ENCODE assay signal across 7 mouse cellular contexts in genomic region chr9:26999461-27000395, GRCm38 (mm10). TPM values are rescaled to one million over a fixed set of nuclear protein-coding genes. Genes with fewer than 3 reads are reported as not detected.
A peak's percentile ranks its signal among the peaks of the same experiment; 100 is the strongest.
DNase-seq lines count a peak whose midpoint lies in the region; ATAC-seq and TF ChIP-seq lines count a peak whose summit lies in the region.

Gene Acad8 (minus strand): TSS chr9:26999566.
Gene Thyn1 (plus strand): TSS chr9:26999710.

- H3K4me3 ChIP-seq in embryonic facial prominence, embryonic 10.5 days, result peak within 1 kb of the TSS; percentile 80
- peak within 1 kb of the TSS; percentile 65 for H3K4me3 ChIP-seq in intestine, postnatal 0 days (ENCODE audit: low read depth, low read length)
- H3K4me3 ChIP-seq in midbrain, embryonic 12.5 days, result peak within 1 kb of the TSS; percentile 68
- H3K4me3 ChIP-seq in small intestine, adult 2 months (ENCODE audit: low read depth, low read length), result peak within 1 kb of the TSS; percentile 92

- peak within 1 kb of the TSS; percentile 70 for H3K4me2 ChIP-seq in intestine, postnatal 0 days (replicated peaks; ENCODE audit: low read depth)
- H3K4me2 ChIP-seq in midbrain, embryonic 12.5 days (replicated peaks), result peak within 1 kb of the TSS; percentile 78

- H3K27ac ChIP-seq in embryonic facial prominence, embryonic 10.5 days (replicated peaks), result peak within 1 kb of the TSS; percentile 91
- peak within 1 kb of the TSS; percentile 3; the same call in 1 of the 2 replicates for H3K27ac ChIP-seq in intestine, postnatal 0 days (ENCODE audit: low read depth, low read length)
- H3K27ac ChIP-seq in midbrain, embryonic 12.5 days (replicated peaks), result 0 out of 2 replicates have a peak within 1 kb of the TSS, but pooled peaks have one; percentile 15
- peak within 1 kb of the TSS; percentile 14; the same call in 1 of the 2 replicates for H3K27ac ChIP-seq in small intestine, adult 2 months (ENCODE audit: insufficient read depth, low read depth, low read length)

- peaks cover 34% of the 10 kb centered on the region for H3K36me3 ChIP-seq in embryonic facial prominence, embryonic 10.5 days (replicated peaks)
- peaks cover 13% of the 10 kb centered on the region for H3K36me3 ChIP-seq in intestine, postnatal 0 days (ENCODE audit: control insufficient read depth, insufficient read depth)
- peaks cover 19% of the 10 kb centered on the region for H3K36me3 ChIP-seq in midbrain, embryonic 12.5 days
- peaks cover 8% of the 10 kb centered on the region for H3K36me3 ChIP-seq in small intestine, adult 2 months (ENCODE audit: control insufficient read depth, insufficient read depth, low read length)

- no peaks in the 10 kb centered on the region for H3K9me3 ChIP-seq in embryonic facial prominence, embryonic 10.5 days
- no peaks in the 10 kb centered on the region for H3K9me3 ChIP-seq in intestine, postnatal 0 days (ENCODE audit: control insufficient read depth)
- H3K9me3 ChIP-seq in midbrain, embryonic 12.5 days, result no peaks in the 10 kb centered on the region

- peak; percentile 42; the same call in 1 of the 2 replicates for TF ChIP-seq POLR2A in small intestine, adult 2 months (IDR thresholded peaks at IDR 0.05; ENCODE audit: low read depth, low read length)

- H3K4me1 ChIP-seq in embryonic facial prominence, embryonic 10.5 days, result peaks cover 20% of the 10 kb centered on the region
- no peaks in the 10 kb centered on the region for H3K4me1 ChIP-seq in intestine, postnatal 0 days (replicated peaks; ENCODE audit: control insufficient read depth, insufficient read depth, low read length)
- peaks cover 20% of the 10 kb centered on the region for H3K4me1 ChIP-seq in midbrain, embryonic 12.5 days
- H3K4me1 ChIP-seq in small intestine, adult 2 months (ENCODE audit: control insufficient read depth, insufficient read depth, insufficient read length, low read length), result peaks cover 3% of the 10 kb centered on the region; the same call in 1 of the 2 replicates

- WGBS in embryonic facial prominence, embryonic 10.5 days, result 1% methylated on average over 35 of the region's 35 CpGs
- WGBS in intestine, postnatal 0 days, result under 1% methylated on average over 35 of the region's 35 CpGs
- 1% methylated on average over 34 of the region's 35 CpGs for WGBS in midbrain, embryonic 12.5 days
- WGBS in small intestine, adult 2 months, result under 1% methylated on average over 35 of the region's 35 CpGs

- TF ChIP-seq CTCF in intestine, postnatal 0 days (IDR thresholded peaks at IDR 0.05; ENCODE audit: low read depth), result no peak
- TF ChIP-seq CTCF in small intestine, adult 2 months (IDR thresholded peaks at IDR 0.05; ENCODE audit: extremely low read depth, insufficient read length, insufficient replicate concordance, low read depth, low read length), result no peak

- peak within 1 kb of the TSS; percentile 61 for H3K9ac ChIP-seq in intestine, postnatal 0 days (ENCODE audit: low read depth, low read length)
- peak within 1 kb of the TSS; percentile 69 for H3K9ac ChIP-seq in midbrain, embryonic 12.5 days (replicated peaks)

- peak; percentile 99 for ATAC-seq in intestine, postnatal 0 days
- ATAC-seq in midbrain, embryonic 12.5 days (ENCODE audit: low FRiP score, low read depth), result peak; percentile 100

- DNase-seq in adrenal gland, postnatal 10 days, result peak; percentile 97
- DNase-seq in embryonic facial prominence, embryonic 10.5 days (ENCODE audit: low spot score), result peak; percentile 97
- no peak for DNase-seq in gonadal fat pad, adult 2 months (ENCODE audit: low read depth)
- peak; percentile 98 for DNase-seq in left cerebral cortex, postnatal 4 days

- H3K27me3 ChIP-seq in embryonic facial prominence, embryonic 10.5 days (replicated peaks; ENCODE audit: low read depth, poor library complexity, severe bottlenecking), result no peaks in the 10 kb centered on the region
- no peaks in the 10 kb centered on the region for H3K27me3 ChIP-seq in intestine, postnatal 0 days (replicated peaks; ENCODE audit: control insufficient read depth, insufficient read depth, low read length)
- no peaks in the 10 kb centered on the region for H3K27me3 ChIP-seq in midbrain, embryonic 12.5 days
- no peaks in the 10 kb centered on the region for H3K27me3 ChIP-seq in small intestine, adult 2 months (ENCODE audit: control insufficient read depth, insufficient read depth, low read length)

- intact Hi-C loops in left cerebral cortex, postnatal 4 days (cut with DNase I), result no loop called here

RNA-seq across cellular contexts. Expression of gene Acad8, which starts in this region (rescaled TPM):
- 10 to 100 TPM; 75.6 to 95.6 TPM for total RNA-seq in adrenal gland, postnatal 10 days (2021)
- polyA plus RNA-seq in embryonic facial prominence, embryonic 10.5 days (2016; fragmentation: Nextera tagmentation; extraction: Ambion mirVana), result 45.8 and 53.3 TPM in 2 replicates
- polyA plus RNA-seq in gonadal fat pad, adult 2 months (2012; rRNA removed), result 57.4 and 69.7 TPM in 2 replicates
- polyA plus RNA-seq in intestine, postnatal 0 days (2015; fragmentation: Nextera tagmentation; extraction: Ambion mirVana), result 19.0 and 22.2 TPM in 2 replicates
- 10 to 100 TPM; 25.8 to 28.7 TPM for total RNA-seq in left cerebral cortex, postnatal 4 days (2021)
- polyA plus RNA-seq in midbrain, embryonic 12.5 days (2016; fragmentation: Nextera tagmentation; extraction: Ambion mirVana), result 36.8 and 38.3 TPM in 2 replicates
- polyA plus RNA-seq in small intestine, adult 2 months (2012; rRNA removed), result 6.1 and 7.4 TPM in 2 replicates

RNA-seq across cellular contexts. Expression of gene Thyn1, which starts in this region (rescaled TPM):
- total RNA-seq in adrenal gland, postnatal 10 days (2021), result 10 to 100 TPM; 42.3 to 49.5 TPM
- polyA plus RNA-seq in embryonic facial prominence, embryonic 10.5 days (2016; fragmentation: Nextera tagmentation; extraction: Ambion mirVana), result 173 and 176 TPM in 2 replicates
- polyA plus RNA-seq in gonadal fat pad, adult 2 months (2012; rRNA removed), result 26.1 and 26.4 TPM in 2 replicates
- polyA plus RNA-seq in intestine, postnatal 0 days (2015; fragmentation: Nextera tagmentation; extraction: Ambion mirVana), result 59.7 and 62.7 TPM in 2 replicates
- total RNA-seq in left cerebral cortex, postnatal 4 days (2021), result 10 to 100 TPM; 82.7 to 94.0 TPM
- polyA plus RNA-seq in midbrain, embryonic 12.5 days (2016; fragmentation: Nextera tagmentation; extraction: Ambion mirVana), result 134 and 142 TPM in 2 replicates
- polyA plus RNA-seq in small intestine, adult 2 months (2012; rRNA removed), result 2.0 and 2.1 TPM in 2 replicates

Comparison
In these comparisons a context has a peak if more than half of its experiments do, and no peak if none do; other contexts are left out.
1. H3K27ac ChIP-seq: peak in every context shown above with its lines; median percentile 91 in embryonic facial prominence, embryonic 10.5 days; 15 in midbrain, embryonic 12.5 days; 14 in small intestine, adult 2 months; 3 in intestine, postnatal 0 days.